Mouse (Mus musculus) cerebellum, adult 18-20 months (tissue): ENCODE measurements around the gene Hoxc10.

Source experiments
- DNase-seq, 2 experiments: peaks; one replicate each; pipeline ENCODE4 v3.0.0; 2021

Gene Hoxc10

GRCm38 (mm10) chr15:102991782-102992181 is 25.2 kb downstream of the Hoxc10 start:
- no peak for DNase-seq

- DNase-seq, result no peak
Observed at GRCm38 (mm10) chr15:102992206-102992605, 25.6 kb downstream of the Hoxc10 start.

DNA sequence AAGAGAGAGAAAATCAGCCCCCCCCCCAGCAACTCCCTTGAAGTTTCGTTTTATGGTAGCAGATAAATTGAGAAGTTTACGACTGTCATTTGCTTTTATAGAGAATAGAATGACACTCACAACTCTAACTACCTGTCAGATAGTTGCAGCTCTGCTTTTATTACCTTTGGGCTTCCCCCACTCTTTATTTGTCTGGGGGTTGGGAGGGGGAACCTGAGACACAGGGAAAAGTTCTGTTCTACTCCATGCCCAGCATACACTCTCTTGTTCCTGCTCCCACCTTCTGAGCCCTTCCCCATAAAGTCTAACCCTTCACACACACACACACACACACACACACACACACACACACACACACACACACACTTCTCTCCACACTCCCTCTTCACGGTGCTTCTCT is 26.3 kb downstream of the Hoxc10 start:
- DNase-seq, result no peak

- DNase-seq, result no peak
Observed at GRCm38 (mm10) chr15:102996548-102996947, 30.0 kb downstream of the Hoxc10 start.

DNA sequence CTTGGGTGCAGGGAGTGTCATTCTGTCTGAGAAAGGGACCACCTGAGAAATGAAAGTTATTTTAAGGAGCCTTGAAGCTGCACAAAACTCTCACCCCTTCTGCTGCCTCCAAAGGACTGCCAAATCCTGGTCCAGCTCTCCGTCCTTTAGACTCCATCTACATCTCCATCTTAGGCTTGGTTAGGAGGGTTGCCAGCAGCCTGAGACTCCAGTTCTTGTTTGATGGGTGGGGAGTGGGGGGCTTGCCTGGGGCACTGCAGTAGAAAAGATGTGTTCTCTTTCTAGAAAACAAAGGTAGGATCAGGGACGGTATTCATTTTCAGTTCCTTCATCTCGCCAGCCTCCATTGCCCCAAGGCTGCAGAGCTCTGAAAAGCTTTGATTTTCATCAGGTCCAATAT is 30.8 kb downstream of the Hoxc10 start:
- DNase-seq, result no peak

DNA sequence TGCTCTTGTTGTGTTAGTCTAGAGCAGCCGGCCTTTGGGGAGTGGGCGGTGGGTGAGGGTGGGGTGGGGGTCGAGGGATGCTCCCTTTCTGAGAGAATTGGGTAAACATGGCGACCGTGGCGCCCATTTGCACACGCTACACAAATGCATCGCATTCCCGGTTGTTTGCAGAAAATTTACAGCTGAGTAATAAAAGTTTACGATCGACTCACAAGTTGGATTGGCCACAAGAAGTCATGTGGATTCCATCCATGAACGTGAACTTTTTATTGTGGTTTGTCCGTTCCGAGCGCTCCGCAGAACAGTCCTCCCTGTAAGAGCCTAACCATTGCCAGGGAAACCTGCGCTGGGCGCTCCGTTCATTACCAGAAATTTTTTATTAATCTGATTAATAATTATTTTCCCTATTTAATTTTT is 31.4 kb downstream of the Hoxc10 start, which contains the start of gene Hoxc6:
Hoxc6 (plus strand) TSS at position 319 of the 417 bp plus-strand sequence.
- DNase-seq, result no peak

GRCm38 (mm10) chr15:102998608-102999182 is 32.1 kb downstream of the Hoxc10 start:
- DNase-seq, result no peak

- DNase-seq, result peak; percentile 25 to 35
Observed at GRCm38 (mm10) chr15:102999183-102999831, 32.7 kb downstream of the Hoxc10 start.

- DNase-seq, result no peak
Observed at GRCm38 (mm10) chr15:102999955-103000354, 33.4 kb downstream of the Hoxc10 start.

DNA sequence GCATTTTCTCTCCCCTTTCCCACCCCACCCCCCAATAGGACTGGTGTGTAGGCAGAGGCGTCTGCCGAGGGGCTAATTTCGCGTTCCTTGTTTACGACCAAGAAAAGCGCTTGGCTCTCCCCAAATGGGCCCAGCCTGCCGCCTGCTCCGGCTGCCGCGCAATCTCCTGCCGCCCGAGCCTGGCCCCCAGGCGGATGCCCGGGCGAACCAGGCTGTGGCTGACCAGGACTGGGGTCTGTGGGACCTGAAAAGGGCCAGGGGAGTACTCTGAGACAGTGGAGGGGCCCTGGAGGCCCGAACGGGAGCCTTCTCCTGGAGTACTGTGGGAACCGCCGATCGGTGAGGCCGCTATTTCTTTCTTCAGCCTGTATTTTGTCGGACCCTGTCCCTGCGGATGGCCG is 33.9 kb downstream of the Hoxc10 start:
- DNase-seq, result no peak

DNA sequence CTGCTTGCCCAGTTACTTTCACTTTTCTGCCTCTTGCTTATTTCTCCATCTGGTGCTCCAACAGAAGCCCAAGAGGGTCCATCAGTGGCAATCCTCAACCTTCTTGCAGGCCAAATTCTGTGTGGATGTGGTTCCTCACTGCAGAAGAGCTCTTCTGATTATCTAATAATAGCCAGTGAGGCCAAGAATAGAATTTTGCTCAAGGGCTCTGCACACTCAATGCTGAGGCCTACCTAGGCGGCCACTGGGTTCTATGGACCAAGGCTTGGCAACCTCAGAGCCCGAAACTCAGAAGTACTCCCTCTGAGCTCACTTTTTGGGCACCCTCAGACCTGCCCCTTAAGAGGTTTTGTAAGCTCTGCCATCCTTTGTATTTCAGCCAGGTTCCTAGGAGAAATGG is 34.8 kb downstream of the Hoxc10 start:
- no peak for DNase-seq

DNA sequence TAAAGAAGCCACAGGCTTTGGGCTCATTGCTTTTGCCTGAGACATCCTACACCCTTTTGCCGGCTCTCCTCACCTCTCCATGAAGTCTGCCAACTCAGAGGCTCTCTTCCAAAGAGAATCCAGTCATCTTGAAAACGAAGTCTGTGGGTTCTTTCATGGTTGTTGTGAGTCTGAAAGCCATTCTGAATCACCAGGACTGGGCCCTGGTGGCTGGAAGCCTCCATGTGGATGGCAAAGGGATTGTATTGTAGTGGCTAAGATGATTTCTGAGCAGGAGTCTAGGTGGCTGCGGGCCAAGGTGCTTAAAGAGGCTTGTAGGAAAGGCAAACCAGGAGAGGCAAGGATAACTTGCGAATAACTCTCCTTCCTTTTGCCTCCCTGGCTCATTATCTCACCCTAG is 35.6 kb downstream of the Hoxc10 start:
- no peak for DNase-seq

GRCm38 (mm10) chr15:103002821-103003448 is 36.3 kb downstream of the Hoxc10 start:
- DNase-seq, result no peak

DNA sequence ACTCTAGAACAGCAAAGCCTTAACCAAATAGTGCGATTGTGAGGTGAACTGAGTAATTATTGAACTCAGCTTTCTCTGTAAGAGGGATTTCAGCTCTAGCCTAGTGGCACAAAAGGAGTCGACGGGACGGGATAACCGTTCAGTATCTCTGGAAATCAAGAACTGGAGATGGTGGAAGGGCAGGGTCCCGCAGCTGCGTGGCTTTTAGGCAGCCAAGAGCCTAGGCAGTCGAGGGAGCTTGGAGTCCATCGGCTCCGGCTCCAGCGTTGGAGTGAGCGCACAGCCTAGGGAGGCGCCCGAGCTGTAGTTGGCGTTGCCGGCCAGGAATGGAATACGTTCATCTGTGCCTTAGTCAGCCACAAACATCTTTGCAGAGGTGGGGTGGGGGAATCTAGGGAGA is 38.7 kb downstream of the Hoxc10 start:
- DNase-seq, result no peak

- no peak for DNase-seq
Observed at GRCm38 (mm10) chr15:103005797-103006196, 39.2 kb downstream of the Hoxc10 start.

DNA sequence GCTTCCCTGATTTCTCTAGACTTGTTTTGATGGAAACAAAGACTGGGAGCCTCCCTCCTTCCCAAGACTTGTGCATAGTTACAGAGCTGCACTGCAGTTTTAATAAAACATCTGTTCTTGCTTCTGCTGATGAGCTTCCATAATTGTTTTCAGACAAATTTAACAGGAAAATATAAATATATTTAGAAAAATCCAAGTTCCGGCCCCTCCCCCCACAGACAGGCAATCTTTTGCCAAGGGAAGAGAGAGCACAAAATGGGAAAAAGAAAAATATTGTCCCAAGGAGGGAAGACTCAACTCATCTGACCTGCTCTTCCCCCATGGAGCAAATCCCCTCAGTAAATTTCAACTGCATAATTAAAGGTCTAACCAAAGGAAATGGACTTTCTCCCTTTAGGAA is 39.7 kb downstream of the Hoxc10 start:
- DNase-seq, result no peak

DNA sequence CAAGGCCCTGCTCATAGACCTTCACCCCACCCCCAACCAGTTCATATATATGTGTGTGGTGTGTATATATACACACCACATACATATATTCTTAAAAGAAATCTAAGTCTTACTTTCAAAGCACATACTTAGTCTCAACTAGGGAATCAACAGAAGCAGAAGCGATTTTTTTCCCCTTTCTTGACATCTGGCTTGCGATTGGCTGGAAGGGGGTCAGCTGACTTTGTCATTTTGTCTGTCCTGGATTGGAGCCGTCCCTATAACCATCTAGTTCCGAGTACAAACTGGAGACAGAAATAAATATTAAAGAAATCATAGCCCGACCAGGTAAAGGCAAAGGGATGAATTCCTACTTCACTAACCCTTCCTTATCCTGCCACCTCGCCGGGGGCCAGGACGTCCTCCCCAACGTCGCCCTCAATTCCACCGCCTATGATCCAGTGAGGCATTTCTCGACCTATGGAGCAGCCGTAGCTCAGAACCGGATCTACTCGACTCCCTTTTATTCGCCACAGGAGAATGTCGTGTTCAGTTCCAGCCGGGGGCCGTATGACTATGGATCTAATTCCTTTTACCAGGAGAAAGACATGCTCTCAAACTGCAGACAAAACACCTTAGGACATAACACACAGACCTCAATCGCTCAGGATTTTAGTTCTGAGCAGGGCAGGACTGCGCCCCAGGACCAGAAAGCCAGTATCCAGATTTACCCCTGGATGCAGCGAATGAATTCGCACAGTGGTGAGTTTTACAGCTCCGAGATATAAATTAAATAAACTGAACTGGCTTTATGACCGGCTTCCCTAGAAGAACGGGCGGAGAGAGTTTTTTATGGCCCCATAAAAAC is 42.9 kb downstream of the Hoxc10 start:
- DNase-seq, result no peak

- no peak for DNase-seq
Observed at GRCm38 (mm10) chr15:103010112-103010846, 43.7 kb downstream of the Hoxc10 start.

GRCm38 (mm10) chr15:103010847-103011555 is 44.4 kb downstream of the Hoxc10 start:
- DNase-seq, result no peak

- no peak for DNase-seq
Observed at GRCm38 (mm10) chr15:103011928-103012486, 45.4 kb downstream of the Hoxc10 start.

GRCm38 (mm10) chr15:103013238-103013984 is 46.8 kb downstream of the Hoxc10 start:
- peak; percentile 27 to 60 for DNase-seq
